Mouse (Mus musculus): Measurements from ENCODE around the gene Ubp1. TPM values are rescaled to one million over a fixed set of nuclear protein-coding genes. Genes with fewer than 3 reads are reported as not detected.

Gene Ubp1
- polyA plus RNA-seq, 1 experiment from 2014 or later = 49.7 TPM

GRCm38 (mm10) chr9:113971615-113972014 is 40.9 kb downstream of the Ubp1 start:
- Histone ChIP-seq H3K4me2 (replicated peaks) (no peak overlapping the region), H3K9me3 (no peaks in the 10 kb centered on the region), H3K36me3 (peaks cover 74% of the 10 kb centered on the region), H3K9ac (no peak overlapping the region), H3K4me3 (no peak overlapping the region), H3K27ac (no peak overlapping the region), H3K27me3 (no peaks in the 10 kb centered on the region), H3K4me1 (no peaks in the 10 kb centered on the region)
- ATAC-seq (ENCODE audit: insufficient number of reproducible peaks, insufficient read depth, low FRiP score, low TSS enrichment) = no peak
- WGBS = 71% methylated on average over 8 of the region's 8 CpGs

DNA sequence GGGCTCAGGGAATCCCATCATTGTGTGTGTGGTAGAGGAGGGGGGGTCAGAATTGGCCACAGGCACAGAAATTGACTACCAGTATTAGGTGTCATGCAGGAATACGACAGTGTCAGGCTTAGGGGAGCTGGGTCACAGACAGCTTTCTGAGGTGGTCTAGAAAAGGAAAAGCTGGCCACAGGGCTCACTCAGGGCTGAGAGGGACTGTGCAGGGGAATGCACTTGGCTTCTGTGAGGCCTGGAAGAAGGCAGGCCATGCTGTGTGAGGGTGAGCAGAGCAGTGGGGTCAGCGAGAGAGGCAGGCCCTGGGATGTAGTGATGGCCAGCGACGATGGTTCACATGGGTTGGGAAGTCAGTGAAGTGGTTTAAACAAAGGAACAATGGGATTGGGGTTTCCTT is 43.1 kb downstream of the Ubp1 start:
- Histone ChIP-seq H3K4me2 (replicated peaks) (no peak overlapping the region), H3K27ac (no peak overlapping the region), H3K9me3 (no peaks in the 10 kb centered on the region), H3K36me3 (peaks cover 64% of the 10 kb centered on the region), H3K4me1 (no peaks in the 10 kb centered on the region), H3K4me3 (no peak overlapping the region), H3K27me3 (no peaks in the 10 kb centered on the region), H3K9ac (no peak overlapping the region)
- WGBS = 90% methylated on average over 4 of the region's 4 CpGs
- no peak for ATAC-seq (ENCODE audit: insufficient number of reproducible peaks, insufficient read depth, low FRiP score, low TSS enrichment)

DNA sequence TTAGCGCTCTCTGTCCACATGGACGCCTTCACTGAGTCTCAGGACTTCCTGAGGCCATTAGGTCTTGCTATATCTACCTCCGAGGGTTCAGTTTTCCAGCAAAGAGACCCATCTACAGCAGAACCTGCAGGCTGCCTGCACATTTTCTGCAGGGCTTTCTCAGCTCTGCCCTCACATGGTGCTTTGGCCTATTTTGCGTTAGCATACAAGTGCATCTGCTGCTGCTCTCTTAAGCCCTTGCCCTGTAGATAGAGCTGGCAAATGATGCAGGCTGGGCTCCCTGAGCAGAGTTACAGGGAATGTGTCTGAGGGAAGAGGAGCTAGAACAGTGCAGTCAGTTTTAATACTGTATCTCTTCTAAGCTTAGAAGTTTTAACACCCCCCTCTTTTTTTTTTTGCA is 44.2 kb downstream of the Ubp1 start:
- H3K4me3 ChIP-seq = no peak overlapping the region
- WGBS = 94% methylated on average over 4 of the region's 4 CpGs
- H3K27me3 ChIP-seq = no peaks in the 10 kb centered on the region
- no peak overlapping the region for H3K27ac ChIP-seq
- H3K4me2 ChIP-seq (replicated peaks) = no peak overlapping the region
- H3K9me3 ChIP-seq = no peaks in the 10 kb centered on the region
- H3K4me1 ChIP-seq = no peaks in the 10 kb centered on the region
- ATAC-seq (ENCODE audit: insufficient number of reproducible peaks, insufficient read depth, low FRiP score, low TSS enrichment) = no peak
- peaks cover 64% of the 10 kb centered on the region for H3K36me3 ChIP-seq
- H3K9ac ChIP-seq = no peak overlapping the region

DNA sequence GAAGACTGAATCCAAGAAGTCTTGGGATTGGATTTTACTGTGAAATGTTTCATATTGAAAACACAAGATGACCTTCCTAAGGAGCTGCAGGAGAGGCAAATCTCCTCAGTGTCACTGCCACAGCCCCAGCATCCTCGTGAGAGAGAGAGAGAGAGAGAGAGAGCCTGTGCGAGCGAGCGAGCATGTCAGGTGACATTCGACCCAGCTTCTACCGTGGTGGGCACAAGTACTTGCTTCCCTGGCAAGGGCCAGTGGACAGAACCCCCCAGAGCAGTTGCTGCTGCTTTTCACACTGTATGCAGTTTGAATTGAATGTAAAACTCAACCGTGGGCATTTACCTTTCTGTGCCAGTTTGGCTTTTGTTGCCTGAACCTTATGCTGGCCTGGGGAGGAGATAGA is 44.7 kb downstream of the Ubp1 start:
- ATAC-seq (ENCODE audit: insufficient number of reproducible peaks, insufficient read depth, low FRiP score, low TSS enrichment) = no peak
- Histone ChIP-seq H3K36me3 (peaks cover 59% of the 10 kb centered on the region), H3K4me1 (no peaks in the 10 kb centered on the region), H3K4me2 (replicated peaks) (no peak overlapping the region), H3K9me3 (no peaks in the 10 kb centered on the region), H3K4me3 (no peak overlapping the region), H3K9ac (no peak overlapping the region), H3K27me3 (no peaks in the 10 kb centered on the region), H3K27ac (no peak overlapping the region)
- WGBS = 83% methylated on average over 7 of the region's 7 CpGs

- Histone ChIP-seq H3K9ac (no peak overlapping the region), H3K36me3 (peaks cover 51% of the 10 kb centered on the region)
Measured at GRCm38 (mm10) chr9:113976264-113976663, 45.5 kb downstream of the Ubp1 start.

DNA sequence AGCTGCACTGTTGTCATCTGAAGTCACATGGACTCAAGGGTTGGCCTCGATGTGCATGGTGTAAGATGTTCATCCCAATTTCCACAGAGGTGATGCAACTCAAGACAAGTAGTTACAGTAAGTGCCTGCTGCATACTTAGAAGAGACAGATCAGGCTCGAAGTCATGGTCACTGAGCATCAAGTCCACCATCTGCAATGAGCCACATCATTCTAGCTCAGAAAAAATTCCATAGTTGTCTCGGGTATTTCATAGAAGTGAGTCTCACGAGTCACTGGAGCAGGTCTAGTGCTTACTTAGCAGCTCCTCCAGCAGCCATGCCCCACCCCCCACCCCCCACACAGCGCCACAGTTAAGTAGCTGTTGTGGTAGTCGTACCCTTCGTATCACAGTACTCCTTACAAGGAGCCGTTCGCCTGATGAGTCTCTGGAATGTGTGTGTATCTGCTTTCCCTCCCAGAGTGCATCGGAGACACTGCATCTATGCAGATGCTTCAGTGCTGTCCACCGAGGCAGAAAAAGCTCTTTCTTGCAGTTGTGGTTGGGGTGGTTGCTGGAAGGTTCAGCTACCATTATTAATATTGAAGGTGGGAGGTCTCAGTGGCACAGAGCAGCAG is 46.6 kb downstream of the Ubp1 start:
- Histone ChIP-seq H3K9ac (no peak overlapping the region), H3K4me2 (replicated peaks) (no peak overlapping the region), H3K4me1 (no peaks in the 10 kb centered on the region), H3K4me3 (no peak overlapping the region), H3K36me3 (peaks cover 47% of the 10 kb centered on the region), H3K27ac (no peak overlapping the region), H3K27me3 (no peaks in the 10 kb centered on the region), H3K9me3 (no peaks in the 10 kb centered on the region)
- ATAC-seq (ENCODE audit: insufficient number of reproducible peaks, insufficient read depth, low FRiP score, low TSS enrichment) = no peak
- WGBS = 85% methylated on average over 11 of the region's 11 CpGs

More at GRCm38 (mm10) chr9:113976264-113976663, 45.5 kb downstream of the Ubp1 start:
- WGBS = 93% methylated on average over 10 of the region's 10 CpGs
- Histone ChIP-seq H3K27me3 (no peaks in the 10 kb centered on the region), H3K4me2 (replicated peaks) (no peak overlapping the region), H3K27ac (no peak overlapping the region), H3K4me3 (no peak overlapping the region), H3K4me1 (no peaks in the 10 kb centered on the region), H3K9me3 (no peaks in the 10 kb centered on the region)
- no peak for ATAC-seq (ENCODE audit: insufficient number of reproducible peaks, insufficient read depth, low FRiP score, low TSS enrichment)

GRCm38 (mm10) chr9:113978656-113979055 is 47.9 kb downstream of the Ubp1 start:
- 0 out of 2 replicates have a peak, but pooled peaks have one; percentile 7 for ATAC-seq (ENCODE audit: insufficient number of reproducible peaks, insufficient read depth, low FRiP score, low TSS enrichment)
- H3K36me3 ChIP-seq = peaks cover 39% of the 10 kb centered on the region
- 83% methylated on average over 7 of the region's 7 CpGs for WGBS

GRCm38 (mm10) chr9:113979356-113979755 is 48.6 kb downstream of the Ubp1 start:
- H3K4me3 ChIP-seq = no peak overlapping the region
- H3K9ac ChIP-seq = no peak overlapping the region
- H3K36me3 ChIP-seq = peaks cover 32% of the 10 kb centered on the region
- H3K9me3 ChIP-seq = no peaks in the 10 kb centered on the region
- no peak for ATAC-seq (ENCODE audit: insufficient number of reproducible peaks, insufficient read depth, low FRiP score, low TSS enrichment)
- no peak overlapping the region for H3K27ac ChIP-seq
- no peak overlapping the region for H3K4me2 ChIP-seq (replicated peaks)
- H3K4me1 ChIP-seq = no peaks in the 10 kb centered on the region
- no peaks in the 10 kb centered on the region for H3K27me3 ChIP-seq
- WGBS = 94% methylated on average over 13 of the region's 13 CpGs

More at GRCm38 (mm10) chr9:113978656-113979055, 47.9 kb downstream of the Ubp1 start:
- H3K27me3 ChIP-seq = no peaks in the 10 kb centered on the region
- no peak overlapping the region for H3K27ac ChIP-seq
- H3K9ac ChIP-seq = no peak overlapping the region
- no peak overlapping the region for H3K4me2 ChIP-seq (replicated peaks)
- no peak overlapping the region for H3K4me3 ChIP-seq
- no peaks in the 10 kb centered on the region for H3K4me1 ChIP-seq
- no peaks in the 10 kb centered on the region for H3K9me3 ChIP-seq

DNA sequence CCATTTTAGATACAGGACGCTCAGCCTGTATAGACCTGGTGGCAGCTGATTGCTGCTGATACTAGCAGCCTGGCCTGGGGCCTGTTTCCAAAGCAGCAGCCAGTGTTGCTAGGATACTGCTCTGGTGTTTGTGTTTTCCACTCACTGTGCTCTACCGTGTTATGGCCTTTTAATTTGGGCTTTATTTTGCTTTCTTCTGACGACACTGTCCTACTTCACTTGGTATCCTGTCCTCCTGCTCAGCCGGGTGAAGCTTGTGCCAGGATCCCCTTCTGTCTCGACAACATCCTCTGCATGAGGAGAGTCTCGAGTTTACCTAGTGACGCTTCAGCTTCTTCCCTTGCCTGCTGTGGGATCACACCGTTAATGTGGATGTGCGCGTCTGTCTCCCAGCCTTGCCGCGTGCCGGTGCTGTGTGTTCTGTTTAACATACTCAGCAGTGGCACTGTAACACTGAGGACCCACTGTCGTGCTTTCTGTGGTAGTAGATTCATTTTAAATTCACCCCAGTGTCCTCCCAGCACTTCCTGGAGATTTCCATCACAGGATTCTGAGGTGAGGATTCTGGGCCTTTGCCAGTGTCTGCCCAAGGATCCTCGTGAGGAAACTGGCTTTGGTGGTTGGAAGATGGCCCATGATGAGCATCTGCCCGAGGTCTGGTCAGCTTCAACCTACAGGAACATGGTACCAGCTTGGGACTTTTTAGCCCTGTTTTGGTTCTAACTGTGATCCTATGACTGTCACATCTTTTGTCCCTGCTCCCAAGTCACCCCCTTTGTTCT is 50.6 kb downstream of the Ubp1 start:
- Histone ChIP-seq H3K36me3 (peaks cover 21% of the 10 kb centered on the region), H3K4me2 (replicated peaks) (no peak overlapping the region), H3K9me3 (no peaks in the 10 kb centered on the region), H3K4me3 (no peak overlapping the region), H3K27ac (no peak overlapping the region), H3K9ac (no peak overlapping the region), H3K27me3 (no peaks in the 10 kb centered on the region), H3K4me1 (no peaks in the 10 kb centered on the region)
- ATAC-seq (ENCODE audit: insufficient number of reproducible peaks, insufficient read depth, low FRiP score, low TSS enrichment) = no peak
- 77% methylated on average over 16 of the region's 16 CpGs for WGBS

GRCm38 (mm10) chr9:113982451-113982850 is 51.7 kb downstream of the Ubp1 start:
- 83% methylated on average over 2 of the region's 2 CpGs for WGBS

DNA sequence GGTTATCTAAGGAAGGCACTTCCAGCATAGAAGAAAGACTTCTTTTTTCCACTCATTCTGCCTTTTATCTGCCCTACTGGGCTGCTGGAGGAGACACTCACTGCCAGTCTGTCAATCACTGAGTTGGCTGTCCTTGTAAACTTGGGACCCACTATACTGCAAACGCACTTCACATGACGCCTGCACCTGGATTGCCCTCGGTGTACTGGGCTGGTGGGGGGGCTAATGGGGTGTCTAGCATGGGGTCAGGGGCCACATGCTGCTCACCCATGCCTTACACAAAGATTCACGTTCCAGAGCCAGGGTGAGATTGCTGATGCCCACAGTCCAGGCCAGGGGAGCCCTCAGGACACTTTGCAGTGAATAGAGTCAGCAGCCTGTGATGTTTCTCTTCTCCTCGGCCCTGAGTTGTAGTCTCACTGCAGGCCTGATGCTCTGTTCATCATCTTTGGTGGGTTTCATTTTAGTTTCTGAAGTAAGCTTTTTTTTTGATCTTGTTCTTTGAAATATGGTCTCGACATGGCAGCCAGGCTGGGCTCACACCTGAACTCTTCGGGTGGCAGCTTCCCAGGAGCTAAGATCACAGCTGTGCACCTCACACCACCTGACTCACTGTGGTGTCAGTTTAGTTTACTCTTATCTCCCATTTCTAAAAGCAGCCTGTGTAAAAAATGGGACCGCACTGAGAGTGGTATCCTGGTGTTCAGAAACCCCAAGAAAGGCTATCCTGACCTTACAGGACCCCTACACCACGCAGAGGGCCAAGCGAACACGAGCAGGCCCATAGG is 52.3 kb downstream of the Ubp1 start:
- no peaks in the 10 kb centered on the region for H3K4me1 ChIP-seq
- H3K36me3 ChIP-seq = peaks cover 11% of the 10 kb centered on the region; the same call in 1 of the 2 replicates
- H3K4me3 ChIP-seq = no peak overlapping the region
- 81% methylated on average over 11 of the region's 11 CpGs for WGBS
- no peak overlapping the region for H3K4me2 ChIP-seq (replicated peaks)
- no peaks in the 10 kb centered on the region for H3K9me3 ChIP-seq
- H3K9ac ChIP-seq = no peak overlapping the region
- no peaks in the 10 kb centered on the region for H3K27me3 ChIP-seq
- no peak for ATAC-seq (ENCODE audit: insufficient number of reproducible peaks, insufficient read depth, low FRiP score, low TSS enrichment)
- H3K27ac ChIP-seq = no peak overlapping the region

More at GRCm38 (mm10) chr9:113982451-113982850, 51.7 kb downstream of the Ubp1 start:
- Histone ChIP-seq H3K27ac (no peak overlapping the region), H3K4me2 (replicated peaks) (no peak overlapping the region), H3K4me3 (no peak overlapping the region), H3K36me3 (peaks cover 15% of the 10 kb centered on the region), H3K4me1 (no peaks in the 10 kb centered on the region), H3K27me3 (no peaks in the 10 kb centered on the region), H3K9me3 (no peaks in the 10 kb centered on the region), H3K9ac (no peak overlapping the region)
- ATAC-seq (ENCODE audit: insufficient number of reproducible peaks, insufficient read depth, low FRiP score, low TSS enrichment) = no peak

Data from embryonic facial prominence, embryonic 12.5 days (tissue).